Mouse (Mus musculus): ENCODE results near the gene Ttyh1.

DNA sequence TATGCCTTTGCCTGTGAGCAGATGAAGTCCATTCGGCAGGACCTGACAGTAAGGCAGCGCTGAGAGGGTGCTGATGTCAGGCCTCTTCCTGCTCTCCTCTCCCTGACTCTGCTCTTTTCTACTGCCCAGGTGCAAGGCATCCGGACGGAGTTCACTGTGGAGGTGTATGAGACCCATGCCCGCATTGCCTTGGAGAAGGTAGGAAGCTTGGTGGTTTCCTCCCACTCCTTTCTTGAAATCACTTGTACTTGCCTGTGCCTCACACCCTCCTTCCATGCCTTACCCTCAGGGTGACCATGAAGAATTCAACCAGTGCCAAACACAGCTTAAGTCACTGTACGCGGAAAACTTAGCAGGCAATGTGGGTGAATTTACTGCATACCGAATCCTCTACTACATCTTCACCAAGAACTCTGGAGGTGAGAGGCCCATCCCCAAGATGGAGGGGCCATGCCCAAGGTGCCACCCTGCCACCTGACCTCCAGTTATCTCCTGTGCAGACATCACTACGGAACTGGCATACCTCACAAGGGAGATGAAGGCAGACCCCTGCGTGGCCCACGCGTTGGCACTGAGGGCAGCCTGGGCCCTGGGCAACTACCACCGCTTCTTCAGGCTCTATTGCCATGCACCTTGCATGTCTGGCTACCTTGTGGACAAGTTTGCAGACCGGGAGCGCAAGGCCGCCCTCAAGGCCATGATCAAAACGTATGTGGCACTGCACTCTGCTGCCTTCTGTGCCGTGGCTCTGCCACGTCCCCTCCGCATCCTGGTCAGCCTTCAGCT is 25.8 kb downstream of the Ttyh1 start:
- TF ChIP-seq CTCF (IDR thresholded peaks at IDR 0.05; ENCODE audit: low read depth) (no peak), EP300 (IDR thresholded peaks at IDR 0.05; ENCODE audit: low read depth) (no peak)

Measured in heart, postnatal 0 days (tissue).